Mouse (Mus musculus) common myeloid progenitor, adult 5-6 weeks (primary cell): Measurements from ENCODE around the gene Fam186a. TPM values are rescaled to one million over a fixed set of nuclear protein-coding genes. Genes with fewer than 3 reads are reported as not detected.
"Not testable (repeated sequence)": the region's sequence is repeated elsewhere in the genome, so short reads cannot be mapped to it uniquely, and the experiment has no call there.

Experiments used
- ATAC-seq: replicated peaks from 2 replicates; pipeline ENCODE4 v1.8.0; 2016; ENCODE audit warnings: low read depth, mild to moderate bottlenecking, moderate TSS enrichment, inconsistent platforms; ENCODE audit not compliant: poor library complexity, severe bottlenecking
- total RNA-seq: library from RNA; stranded (forward); fragments of 200-1000, 187-1606 nt; gene quantifications from 2 replicates; pipeline ENCODE4 v1.2.3, GENCODE M21; 2017

Gene Fam186a
- total RNA-seq, 1 experiment from 2014 or later = not detected

- ATAC-seq = no peak
These were observed 29.0 kb downstream of the Fam186a start for GRCm38 (mm10) chr15:99937841-99938240.

GRCm38 (mm10) chr15:99936659-99937058 is 30.2 kb downstream of the Fam186a start:
- no peak for ATAC-seq

GRCm38 (mm10) chr15:99934501-99934900 is 32.4 kb downstream of the Fam186a start:
- ATAC-seq = no peak

- ATAC-seq = no peak
These were observed 35.6 kb downstream of the Fam186a start for GRCm38 (mm10) chr15:99931231-99931630.

GRCm38 (mm10) chr15:99919601-99920158 is 47.2 kb downstream of the Fam186a start:
- ATAC-seq = no peak

GRCm38 (mm10) chr15:99917264-99917663 is 49.6 kb downstream of the Fam186a start:
- ATAC-seq = no peak

- ATAC-seq = no peak
These were observed 52.2 kb downstream of the Fam186a start for GRCm38 (mm10) chr15:99914613-99915012.

- no peak for ATAC-seq
These were observed 55.1 kb downstream of the Fam186a start for GRCm38 (mm10) chr15:99911785-99912184.

- peak; percentile 72; the same call in 1 of the 2 replicates for ATAC-seq
These were observed 57.4 kb downstream of the Fam186a start for GRCm38 (mm10) chr15:99909339-99909996.

- ATAC-seq = 0 out of 2 replicates have a peak, but pooled peaks have one; percentile 29
These were observed 59.3 kb downstream of the Fam186a start for GRCm38 (mm10) chr15:99907514-99907913.

- no peak for ATAC-seq
These were observed 59.8 kb downstream of the Fam186a start for GRCm38 (mm10) chr15:99907041-99907440.

GRCm38 (mm10) chr15:99904841-99905240 is 62.0 kb downstream of the Fam186a start:
- no peak for ATAC-seq

- peak; percentile 81 for ATAC-seq
These were observed 62.5 kb downstream of the Fam186a start for GRCm38 (mm10) chr15:99904333-99904732.

- no peak for ATAC-seq
These were observed 63.6 kb downstream of the Fam186a start for GRCm38 (mm10) chr15:99903227-99903626.

GRCm38 (mm10) chr15:99902786-99903185 is 64.1 kb downstream of the Fam186a start:
- no peak for ATAC-seq

GRCm38 (mm10) chr15:99896621-99897020 is 70.2 kb downstream of the Fam186a start:
- no peak for ATAC-seq

GRCm38 (mm10) chr15:99891355-99891754 is 75.5 kb downstream of the Fam186a start:
- ATAC-seq = no peak

- 0 out of 2 replicates have a peak, but pooled peaks have one; percentile 22 for ATAC-seq
These were observed 76.2 kb downstream of the Fam186a start for GRCm38 (mm10) chr15:99890412-99891236.

- ATAC-seq = no peak
These were observed 77.5 kb downstream of the Fam186a start for GRCm38 (mm10) chr15:99889275-99889874.

- not testable (repeated sequence) for ATAC-seq
These were observed 79.7 kb downstream of the Fam186a start for GRCm38 (mm10) chr15:99887130-99887529.
